Mouse (Mus musculus) ovary, adult 18-20 months (tissue): ENCODE results near the gene Ttc30a1.

Source experiments
- DNase-seq: peaks from one replicate; pipeline ENCODE4 v3.0.0; 2022; ENCODE audit warnings: low spot score, mixed read lengths

The Ttc30a1 gene

DNA sequence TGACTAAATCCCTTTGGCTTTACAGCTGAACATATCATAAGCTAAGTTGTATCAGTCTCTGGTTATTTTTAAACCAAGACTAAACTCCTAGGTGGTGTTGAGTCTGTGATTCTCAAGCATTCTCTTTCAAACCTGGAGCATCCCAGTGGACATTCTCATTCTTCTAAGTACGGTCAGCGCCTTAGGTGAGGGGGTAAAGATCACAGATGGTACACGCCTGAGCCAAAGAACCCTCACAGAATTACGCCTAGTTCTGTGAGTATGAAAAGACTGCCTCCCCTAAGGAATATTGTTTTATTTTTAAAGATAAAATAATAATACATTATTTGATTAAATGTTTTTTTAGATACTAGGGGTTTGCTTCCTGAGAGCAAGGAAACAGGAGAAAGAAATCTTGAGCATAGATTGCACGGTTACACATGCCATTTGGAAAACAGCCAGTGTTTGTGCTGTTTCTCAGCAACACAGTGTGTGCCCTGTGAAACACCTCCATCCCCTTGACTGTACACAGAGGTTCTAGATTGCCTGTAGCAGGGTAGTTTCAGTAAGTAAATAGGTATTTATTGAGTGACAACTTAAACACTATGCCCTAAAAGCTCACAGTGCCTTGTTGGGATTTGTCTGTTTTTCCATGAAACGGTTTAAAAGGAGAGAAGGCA, 51.9 kb downstream of the Ttc30a1 start:
- DNase-seq: no peak

DNA sequence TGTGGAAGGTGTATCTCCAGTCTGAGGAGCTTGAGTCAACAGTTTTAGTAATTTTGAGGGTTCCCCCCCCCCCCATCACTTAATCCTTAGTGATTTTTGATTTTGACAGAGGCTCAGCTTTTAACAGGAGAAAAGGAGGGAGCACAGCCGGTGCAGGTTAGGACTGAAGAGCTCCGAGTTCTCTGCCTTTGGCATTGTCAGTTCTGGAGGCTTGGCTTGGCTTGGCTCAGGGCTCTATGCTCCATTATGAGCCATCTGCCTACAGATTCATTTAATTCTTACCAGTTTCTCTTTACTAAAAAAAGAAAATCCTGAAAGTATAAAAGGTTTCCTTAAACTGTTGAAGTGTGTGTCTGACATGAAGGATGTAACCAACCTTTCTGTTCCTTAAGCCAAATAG, 52.6 kb downstream of the Ttc30a1 start:
- DNase-seq: no peak
